Mouse (Mus musculus): ENCODE measurements around the gene Snrpf. TPM values are rescaled to one million over a fixed set of nuclear protein-coding genes. Genes with fewer than 3 reads are reported as not detected.

Snrpf gene
- polyA plus RNA-seq, 1 experiment from 2014 or later, result 93.2 TPM

DNA sequence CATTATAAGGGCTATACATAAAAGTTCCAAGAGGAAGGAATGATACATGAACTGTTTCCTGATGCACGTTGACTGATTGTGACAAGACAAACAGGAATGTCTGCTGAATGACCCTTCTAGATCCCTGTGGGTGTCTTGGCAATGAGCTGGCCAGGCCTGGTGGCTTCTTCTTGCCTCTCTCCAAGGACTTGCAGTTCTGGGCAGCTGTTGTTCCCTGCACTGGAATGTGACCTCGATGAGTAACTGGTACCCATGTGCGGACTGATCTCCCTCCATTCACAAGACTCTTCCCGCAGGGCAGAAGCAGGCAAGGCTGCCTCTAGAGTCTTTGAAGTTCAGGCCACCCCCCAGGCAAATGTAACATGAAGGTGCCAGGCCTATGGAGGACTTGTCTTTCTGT is 6.3 kb upstream of the Snrpf start:
- H3K9me3 ChIP-seq (replicated peaks; ENCODE audit: control insufficient read depth, low read length), result no peaks in the 10 kb centered on the region
- no peak overlapping the region for H3K27ac ChIP-seq (ENCODE audit: low read length)
- ATAC-seq (ENCODE audit: insufficient read depth, low FRiP score), result no peak
- H3K27me3 ChIP-seq (ENCODE audit: control insufficient read depth, insufficient read depth, low read length), result no peaks in the 10 kb centered on the region
- H3K4me3 ChIP-seq (replicated peaks; ENCODE audit: low read length), result no peak overlapping the region
- no peak overlapping the region for H3K9ac ChIP-seq (ENCODE audit: low read length)
- 55% methylated on average over 4 of the region's 4 CpGs for WGBS
- H3K4me2 ChIP-seq (ENCODE audit: low read depth, low read length), result no peak overlapping the region
- H3K4me1 ChIP-seq (ENCODE audit: control insufficient read depth, insufficient read depth, low read length), result peaks cover 3% of the 10 kb centered on the region; the same call in 1 of the 2 replicates
- no peaks in the 10 kb centered on the region for H3K36me3 ChIP-seq (ENCODE audit: control insufficient read depth, insufficient read depth, low read length)

DNA sequence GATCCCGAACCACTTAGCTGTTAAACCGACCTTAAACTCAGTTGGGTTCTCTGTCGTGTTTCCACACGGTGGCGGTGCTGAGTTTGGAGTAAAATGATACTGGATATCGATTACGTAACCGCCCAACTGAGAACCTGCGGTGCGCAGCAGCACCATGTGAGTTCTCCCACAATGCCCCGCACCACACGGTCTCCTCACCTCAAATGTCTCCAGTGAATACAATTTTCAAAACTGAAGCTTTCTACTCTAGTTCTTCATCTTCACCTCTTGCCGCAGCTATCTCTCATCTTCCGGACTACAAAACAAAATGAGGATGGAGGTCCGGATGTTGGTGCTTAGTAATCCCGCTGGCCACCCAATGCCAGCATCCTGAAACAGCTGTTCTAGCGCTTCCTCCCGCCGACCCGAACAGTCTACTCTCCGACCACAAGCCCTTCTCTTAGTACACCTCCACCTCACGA is 4.5 kb upstream of the Snrpf start:
- peak; percentile 66; the same call in 1 of the 2 replicates for ATAC-seq (ENCODE audit: insufficient read depth, low FRiP score)
- Histone ChIP-seq H3K4me1 (ENCODE audit: control insufficient read depth, insufficient read depth, low read length) (peaks cover 5% of the 10 kb centered on the region; the same call in 1 of the 2 replicates), H3K4me2 (ENCODE audit: low read depth, low read length) (peak overlapping the region; percentile 87), H3K27me3 (ENCODE audit: control insufficient read depth, insufficient read depth, low read length) (no peaks in the 10 kb centered on the region), H3K27ac (ENCODE audit: low read length) (no peak overlapping the region), H3K4me3 (replicated peaks; ENCODE audit: low read length) (peak overlapping the region; percentile 46), H3K36me3 (ENCODE audit: control insufficient read depth, insufficient read depth, low read length) (no peaks in the 10 kb centered on the region), H3K9ac (ENCODE audit: low read length) (peak overlapping the region; percentile 67), H3K9me3 (replicated peaks; ENCODE audit: control insufficient read depth, low read length) (no peaks in the 10 kb centered on the region)
- 2% methylated on average over 22 of the region's 22 CpGs for WGBS

DNA sequence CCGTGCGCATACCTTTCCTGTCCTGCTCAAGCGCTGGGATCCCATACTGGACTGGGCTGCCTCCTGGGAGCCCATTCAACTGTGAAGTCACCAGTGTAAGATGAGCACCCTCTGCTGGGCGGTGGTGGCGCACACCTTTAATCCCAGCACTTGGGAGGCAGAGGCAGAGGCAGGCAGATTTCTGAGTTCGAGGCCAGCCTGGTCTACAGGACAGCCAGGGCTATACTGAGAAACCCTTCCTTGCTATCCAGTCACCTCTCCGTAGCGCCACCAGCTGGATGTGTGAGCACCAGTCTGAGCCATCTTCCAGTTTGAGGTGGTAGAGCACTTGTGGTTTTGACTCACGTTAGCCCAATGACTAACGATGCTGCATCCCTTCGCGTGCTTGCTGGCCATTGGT is 3.0 kb upstream of the Snrpf start:
- no peak overlapping the region for H3K27ac ChIP-seq (ENCODE audit: low read length)
- ATAC-seq (ENCODE audit: insufficient read depth, low FRiP score), result no peak
- H3K4me2 ChIP-seq (ENCODE audit: low read depth, low read length), result no peak overlapping the region
- H3K9me3 ChIP-seq (replicated peaks; ENCODE audit: control insufficient read depth, low read length), result no peaks in the 10 kb centered on the region
- H3K4me3 ChIP-seq (replicated peaks; ENCODE audit: low read length), result no peak overlapping the region
- WGBS, result 52% methylated on average over 12 of the region's 12 CpGs
- no peak overlapping the region for H3K9ac ChIP-seq (ENCODE audit: low read length)
- no peaks in the 10 kb centered on the region for H3K27me3 ChIP-seq (ENCODE audit: control insufficient read depth, insufficient read depth, low read length)
- no peaks in the 10 kb centered on the region for H3K36me3 ChIP-seq (ENCODE audit: control insufficient read depth, insufficient read depth, low read length)
- peaks cover 16% of the 10 kb centered on the region for H3K4me1 ChIP-seq (ENCODE audit: control insufficient read depth, insufficient read depth, low read length)

DNA sequence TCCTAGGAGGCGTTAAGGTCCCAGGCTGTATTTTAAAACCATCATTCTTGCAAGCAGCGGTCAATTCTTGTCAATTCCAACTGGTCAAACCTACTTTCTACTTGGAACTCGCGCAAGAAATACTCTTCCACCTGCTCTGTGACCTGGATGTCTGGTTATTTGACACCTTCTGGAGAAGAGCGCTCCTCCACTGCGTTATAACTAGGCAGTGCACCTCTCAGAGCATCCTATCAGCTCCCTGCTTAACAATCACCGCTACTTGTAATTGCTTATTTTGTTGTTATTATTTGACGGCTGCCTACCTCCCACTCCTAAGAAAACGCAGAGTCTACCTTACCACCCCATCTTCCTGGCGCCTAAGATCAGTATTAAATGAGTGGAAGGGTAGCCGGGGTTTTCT is 710 bp downstream of the Snrpf start:
- peak overlapping the region; percentile 94 for H3K4me3 ChIP-seq (replicated peaks; ENCODE audit: low read length)
- no peaks in the 10 kb centered on the region for H3K27me3 ChIP-seq (ENCODE audit: control insufficient read depth, insufficient read depth, low read length)
- H3K4me1 ChIP-seq (ENCODE audit: control insufficient read depth, insufficient read depth, low read length), result peaks cover 13% of the 10 kb centered on the region
- peak overlapping the region; percentile 52 for H3K27ac ChIP-seq (ENCODE audit: low read length)
- H3K36me3 ChIP-seq (ENCODE audit: control insufficient read depth, insufficient read depth, low read length), result peaks cover 6% of the 10 kb centered on the region
- WGBS, result under 1% methylated on average over 11 of the region's 11 CpGs
- H3K9ac ChIP-seq (ENCODE audit: low read length), result peak overlapping the region; percentile 90
- H3K4me2 ChIP-seq (ENCODE audit: low read depth, low read length), result peak overlapping the region; percentile 68
- no peak for ATAC-seq (ENCODE audit: insufficient read depth, low FRiP score)
- H3K9me3 ChIP-seq (replicated peaks; ENCODE audit: control insufficient read depth, low read length), result no peaks in the 10 kb centered on the region

DNA sequence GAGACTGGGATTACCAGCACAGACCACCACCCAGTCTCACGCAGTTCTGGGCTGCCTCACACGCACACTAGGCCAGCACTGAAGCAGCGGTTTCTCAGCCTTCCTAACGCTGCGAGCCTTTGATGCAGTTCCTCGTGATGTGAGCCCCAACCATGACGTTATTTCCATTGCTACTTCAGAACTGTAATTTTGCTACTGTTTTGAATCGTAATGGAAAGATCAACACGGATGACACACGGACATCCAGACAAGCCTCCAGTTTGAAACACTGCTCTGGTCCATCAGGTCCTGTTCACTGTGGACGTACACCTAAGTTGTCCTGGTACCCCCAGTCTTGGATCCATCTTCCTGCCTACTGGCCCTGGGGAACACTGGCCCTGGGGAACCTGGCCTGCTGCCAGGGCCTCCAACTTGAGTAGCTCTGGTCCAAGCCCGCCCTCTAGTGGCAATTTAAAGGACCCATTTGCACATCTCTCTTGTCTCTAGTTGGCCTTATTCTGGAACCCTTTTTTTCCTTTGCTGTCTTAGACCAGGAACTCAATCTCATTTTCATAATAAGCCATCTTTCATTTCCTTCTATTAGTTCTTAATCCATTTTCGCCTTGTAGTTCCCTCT is 12.1 kb downstream of the Snrpf start:
- peak; percentile 40; the same call in 1 of the 2 replicates for ATAC-seq (ENCODE audit: insufficient read depth, low FRiP score)
- no peak overlapping the region for H3K9ac ChIP-seq (ENCODE audit: low read length)
- 63% methylated on average over 13 of the region's 13 CpGs for WGBS
- no peaks in the 10 kb centered on the region; the same call in 1 of the 2 replicates for H3K36me3 ChIP-seq (ENCODE audit: control insufficient read depth, insufficient read depth, low read length)
- no peak overlapping the region for H3K4me2 ChIP-seq (ENCODE audit: low read depth, low read length)
- no peak overlapping the region for H3K27ac ChIP-seq (ENCODE audit: low read length)
- no peaks in the 10 kb centered on the region for H3K9me3 ChIP-seq (replicated peaks; ENCODE audit: control insufficient read depth, low read length)
- H3K27me3 ChIP-seq (ENCODE audit: control insufficient read depth, insufficient read depth, low read length), result no peaks in the 10 kb centered on the region
- H3K4me1 ChIP-seq (ENCODE audit: control insufficient read depth, insufficient read depth, low read length), result no peaks in the 10 kb centered on the region
- no peak overlapping the region for H3K4me3 ChIP-seq (replicated peaks; ENCODE audit: low read length)

DNA sequence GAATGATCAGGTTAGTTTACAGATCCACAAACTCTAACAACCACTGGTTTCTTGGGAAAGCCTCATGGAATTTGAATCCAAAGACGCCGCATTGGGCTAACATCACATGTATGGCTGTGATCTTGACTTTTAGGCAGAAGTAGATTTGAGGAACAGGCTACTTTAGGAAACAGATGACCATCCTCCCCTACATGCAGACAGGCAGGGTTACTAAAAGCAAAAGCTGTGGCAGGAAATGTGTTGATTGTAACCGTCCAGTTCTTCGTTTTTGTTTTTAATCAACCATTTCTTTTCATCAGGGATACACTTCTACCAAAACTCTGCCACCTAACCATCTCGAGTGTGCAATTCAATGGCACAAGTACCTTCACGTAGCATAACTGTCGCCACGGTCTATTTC is 13.5 kb downstream of the Snrpf start:
- Histone ChIP-seq H3K4me2 (ENCODE audit: low read depth, low read length) (no peak overlapping the region), H3K9ac (ENCODE audit: low read length) (no peak overlapping the region), H3K4me3 (replicated peaks; ENCODE audit: low read length) (no peak overlapping the region), H3K36me3 (ENCODE audit: control insufficient read depth, insufficient read depth, low read length) (no peaks in the 10 kb centered on the region), H3K27ac (ENCODE audit: low read length) (no peak overlapping the region), H3K27me3 (ENCODE audit: control insufficient read depth, insufficient read depth, low read length) (no peaks in the 10 kb centered on the region), H3K9me3 (replicated peaks; ENCODE audit: control insufficient read depth, low read length) (no peaks in the 10 kb centered on the region), H3K4me1 (ENCODE audit: control insufficient read depth, insufficient read depth, low read length) (no peaks in the 10 kb centered on the region)
- ATAC-seq (ENCODE audit: insufficient read depth, low FRiP score), result no peak
- 89% methylated on average over 8 of the region's 8 CpGs for WGBS

DNA sequence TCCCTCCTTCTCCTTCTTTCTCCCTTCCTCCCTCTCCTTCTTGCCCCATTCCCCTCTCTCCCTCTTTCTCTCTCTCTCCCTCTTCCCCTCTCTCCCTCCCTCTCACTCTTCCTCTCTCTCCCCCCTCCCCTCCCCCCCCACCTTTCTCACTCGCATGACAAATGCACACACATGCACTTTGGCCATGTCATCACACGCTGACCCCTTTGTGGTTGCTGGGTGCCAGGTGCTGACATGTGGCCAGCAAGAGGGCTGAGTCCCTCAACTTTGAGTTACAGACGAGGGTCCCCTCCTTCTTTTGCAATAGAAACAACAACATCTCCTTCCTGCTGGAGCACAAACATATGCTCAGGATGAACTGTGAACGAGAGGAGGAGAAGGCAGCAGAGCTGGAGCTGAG is 14.5 kb downstream of the Snrpf start:
- H3K9me3 ChIP-seq (replicated peaks; ENCODE audit: control insufficient read depth, low read length), result no peaks in the 10 kb centered on the region
- 51% methylated on average over 4 of the region's 4 CpGs for WGBS
- H3K4me1 ChIP-seq (ENCODE audit: control insufficient read depth, insufficient read depth, low read length), result no peaks in the 10 kb centered on the region
- no peak for ATAC-seq (ENCODE audit: insufficient read depth, low FRiP score)
- no peak overlapping the region for H3K27ac ChIP-seq (ENCODE audit: low read length)
- no peak overlapping the region for H3K9ac ChIP-seq (ENCODE audit: low read length)
- no peaks in the 10 kb centered on the region for H3K27me3 ChIP-seq (ENCODE audit: control insufficient read depth, insufficient read depth, low read length)
- H3K4me3 ChIP-seq (replicated peaks; ENCODE audit: low read length), result no peak overlapping the region
- H3K36me3 ChIP-seq (ENCODE audit: control insufficient read depth, insufficient read depth, low read length), result no peaks in the 10 kb centered on the region
- H3K4me2 ChIP-seq (ENCODE audit: low read depth, low read length), result no peak overlapping the region

DNA sequence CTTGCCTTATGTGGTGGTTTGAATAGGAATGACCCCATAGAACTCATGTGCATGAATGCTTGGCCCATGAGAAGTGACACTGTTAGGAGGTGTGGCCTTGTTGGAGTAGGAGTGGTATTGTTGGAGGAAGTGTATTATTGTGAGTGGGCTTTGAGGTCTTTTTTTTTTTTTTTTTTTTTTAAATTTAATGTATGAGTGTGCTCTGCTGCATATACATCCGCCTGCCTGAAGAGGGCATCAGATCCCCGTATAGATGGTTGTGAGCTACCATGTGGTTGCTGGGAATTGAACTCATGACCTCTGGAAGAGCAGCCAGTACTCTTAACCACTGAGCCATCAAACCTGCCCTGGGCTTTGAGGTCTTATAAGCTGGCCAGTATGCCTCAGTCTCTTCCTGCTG is 17.3 kb downstream of the Snrpf start:
- H3K4me1 ChIP-seq (ENCODE audit: control insufficient read depth, insufficient read depth, low read length), result no peaks in the 10 kb centered on the region
- H3K27me3 ChIP-seq (ENCODE audit: control insufficient read depth, insufficient read depth, low read length), result no peaks in the 10 kb centered on the region
- 61% methylated on average over 2 of the region's 2 CpGs for WGBS
- no peak overlapping the region for H3K4me3 ChIP-seq (replicated peaks; ENCODE audit: low read length)
- H3K4me2 ChIP-seq (ENCODE audit: low read depth, low read length), result no peak overlapping the region
- no peak overlapping the region for H3K27ac ChIP-seq (ENCODE audit: low read length)
- no peak for ATAC-seq (ENCODE audit: insufficient read depth, low FRiP score)
- no peak overlapping the region for H3K9ac ChIP-seq (ENCODE audit: low read length)
- no peaks in the 10 kb centered on the region for H3K36me3 ChIP-seq (ENCODE audit: control insufficient read depth, insufficient read depth, low read length)
- no peaks in the 10 kb centered on the region for H3K9me3 ChIP-seq (replicated peaks; ENCODE audit: control insufficient read depth, low read length)

DNA sequence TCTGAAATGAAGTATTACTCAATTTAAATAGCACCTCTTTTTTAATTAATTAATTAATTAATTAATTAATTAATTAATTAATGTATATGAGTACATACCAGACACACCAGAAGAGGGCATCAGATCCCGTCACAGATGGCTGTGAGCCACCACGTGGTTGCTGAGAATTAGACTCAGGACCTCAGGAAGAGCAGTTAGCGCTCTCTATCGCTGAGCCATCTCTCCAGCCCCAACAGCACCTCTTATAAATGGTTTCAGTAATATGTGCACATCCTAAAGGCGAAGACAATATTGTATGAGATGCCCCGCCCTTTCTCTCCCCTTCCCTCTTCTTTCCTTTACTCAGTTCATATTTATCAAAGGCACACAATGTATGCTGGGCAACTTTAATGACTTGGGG is 20.8 kb downstream of the Snrpf start:
- ATAC-seq (ENCODE audit: insufficient read depth, low FRiP score), result no peak
- WGBS, result 82% methylated on average over 6 of the region's 6 CpGs
- H3K9me3 ChIP-seq (replicated peaks; ENCODE audit: control insufficient read depth, low read length), result no peaks in the 10 kb centered on the region
- no peaks in the 10 kb centered on the region for H3K36me3 ChIP-seq (ENCODE audit: control insufficient read depth, insufficient read depth, low read length)
- H3K9ac ChIP-seq (ENCODE audit: low read length), result no peak overlapping the region
- no peak overlapping the region for H3K4me3 ChIP-seq (replicated peaks; ENCODE audit: low read length)
- no peak overlapping the region for H3K27ac ChIP-seq (ENCODE audit: low read length)
- no peak overlapping the region for H3K4me2 ChIP-seq (ENCODE audit: low read depth, low read length)
- H3K27me3 ChIP-seq (ENCODE audit: control insufficient read depth, insufficient read depth, low read length), result no peaks in the 10 kb centered on the region
- H3K4me1 ChIP-seq (ENCODE audit: control insufficient read depth, insufficient read depth, low read length), result no peaks in the 10 kb centered on the region

Measured in stomach, embryonic 16.5 days (tissue).